8 mouse cellular contexts compared by ENCODE assay signal in genomic region chr7:67461333-67462255, GRCm38 (mm10).
DNase-seq lines count a peak whose midpoint lies in the region; ATAC-seq and TF ChIP-seq lines count a peak whose summit lies in the region.
"Had no signal": no experiment of that assay in that cellular context is flagged by ENCODE, and none has a peak within 500 bp of the region (broad histone marks: within the 10 kb centered on the region; RNA-seq: fewer than 3 reads in every experiment).

No protein-coding gene starts in this region.

- H3K79me2 ChIP-seq in C2C12 (ENCODE audit: control insufficient read depth, insufficient read depth) (no peaks in the 10 kb centered on the region), MEL (ENCODE audit: control insufficient read depth, insufficient read depth, low read length, poor library complexity) (no peaks in the 10 kb centered on the region)

- H3K27me3 ChIP-seq in C2C12 (ENCODE audit: control insufficient read depth, insufficient read depth, insufficient read length) (no peaks in the 10 kb centered on the region), MEL (ENCODE audit: control insufficient read depth in 1 of 2, insufficient read depth in 2 of 2, low read length in 2 of 2) (no peaks in the 10 kb centered on the region)
- no peaks in the 10 kb centered on the region for H3K27me3 ChIP-seq in liver, embryonic 15.5 days
- H3K27me3 ChIP-seq: neural tube, embryonic 12.5 days had no signal

- TF ChIP-seq POLR2A in MEL (IDR thresholded peaks at IDR 0.05; ENCODE audit: control insufficient read depth in 1 of 2, insufficient read depth in 1 of 2, low read depth in 1 of 2, low read length in 2 of 2, poor library complexity in 1 of 2): no peak

- no peaks in the 10 kb centered on the region for H3K36me3 ChIP-seq in C2C12 (ENCODE audit: control insufficient read depth, insufficient read depth)
- peaks cover 0 to 40% of the 10 kb centered on the region in 2 experiments; a peak in 2 of 4 replicates for H3K36me3 ChIP-seq in MEL (ENCODE audit: control insufficient read depth in 1 of 2, insufficient read depth in 2 of 2, low read length in 2 of 2)
- no peaks in the 10 kb centered on the region for H3K36me3 ChIP-seq in liver, embryonic 15.5 days (replicated peaks)
- H3K36me3 ChIP-seq: neural tube, embryonic 12.5 days had no signal

- ATAC-seq in liver, embryonic 15.5 days (ENCODE audit: insufficient read depth): peak; percentile 34

- H3K9ac ChIP-seq in MEL (ENCODE audit: control insufficient read depth, low read depth, low read length, poor library complexity, severe bottlenecking): peak overlapping the region; percentile 37
- H3K9ac ChIP-seq in liver, embryonic 15.5 days: no peak overlapping the region
- H3K9ac ChIP-seq: neural tube, embryonic 12.5 days had no signal

- TF ChIP-seq CTCF in C2C12 (IDR thresholded peaks at IDR 0.05; ENCODE audit: control insufficient read depth, insufficient read depth, insufficient read length) (no peak), MEL (IDR thresholded peaks at IDR 0.05 in 2 of 3, conservative IDR thresholded peaks at IDR 0.05 in 1 of 3; ENCODE audit: control insufficient read depth in 1 of 3, insufficient read depth in 1 of 3, low read depth in 2 of 3, low read length in 3 of 3, poor library complexity in 1 of 3, severe bottlenecking in 1 of 3) (no peak)

- DNase-seq in MEL (ENCODE audit: low read depth, low spot score): peak; percentile 74
- DNase-seq in gastrocnemius, postnatal 10 days: peak; percentile 73
- peak; percentile 77 to 83 for DNase-seq in kidney, adult 8-10 months
- peak; percentile 79 for DNase-seq in skeletal muscle tissue, adult 2 months (ENCODE audit: low read depth, low spot score)
- DNase-seq in retina, embryonic 14.5 days (ENCODE audit: low spot score): no peak

- H3K4me1 ChIP-seq in MEL (ENCODE audit: control insufficient read depth in 1 of 2, insufficient read depth in 2 of 2, low read length in 2 of 2): peaks cover 4 to 45% of the 10 kb centered on the region in 2 experiments
- peaks cover 47% of the 10 kb centered on the region for H3K4me1 ChIP-seq in liver, embryonic 15.5 days (replicated peaks)

- H3K79me3 ChIP-seq in C2C12 (ENCODE audit: low read depth): no peaks in the 10 kb centered on the region

- no peak overlapping the region for H3ac ChIP-seq in C2C12 (ENCODE audit: control insufficient read depth, insufficient read length, low read depth)

- H3K4me2 ChIP-seq in liver, embryonic 15.5 days: no peak overlapping the region
- H3K4me2 ChIP-seq: neural tube, embryonic 12.5 days had no signal

- WGBS in liver, embryonic 15.5 days (ENCODE audit: insufficient replicate concordance): 22% methylated on average over 11 of the region's 11 CpGs

- no peak for TF ChIP-seq RAD21 in MEL (IDR thresholded peaks at IDR 0.05; ENCODE audit: low read depth, low read length)

- H3K27ac ChIP-seq in MEL (ENCODE audit: control insufficient read depth, low read depth, low read length): peak overlapping the region; percentile 15; the same call in 1 of the 2 replicates
- no peak overlapping the region for H3K27ac ChIP-seq in liver, embryonic 15.5 days (replicated peaks)
- H3K27ac ChIP-seq: neural tube, embryonic 12.5 days had no signal

- H3K9me3 ChIP-seq in MEL (replicated peaks; ENCODE audit: insufficient read depth, low read length): no peaks in the 10 kb centered on the region
- no peaks in the 10 kb centered on the region for H3K9me3 ChIP-seq in liver, embryonic 15.5 days (replicated peaks)
- H3K9me3 ChIP-seq: neural tube, embryonic 12.5 days had no signal

- H3K4me3 ChIP-seq in C2C12 (ENCODE audit: insufficient read depth, poor library complexity, severe bottlenecking) (no peak overlapping the region), MEL (ENCODE audit: control insufficient read depth in 1 of 2, insufficient read depth in 1 of 2, low read depth in 2 of 2, low read length in 2 of 2) (peak overlapping the region in 1 of 2 experiments; percentile 14; a peak in 1 of 4 replicates)
- no peak overlapping the region for H3K4me3 ChIP-seq in liver, embryonic 15.5 days (replicated peaks)
- H3K4me3 ChIP-seq: neural tube, embryonic 12.5 days had no signal

- TF ChIP-seq EP300 in MEL (IDR thresholded peaks at IDR 0.05; ENCODE audit: low read depth in 1 of 2, low read length in 2 of 2): peak in 1 of 2 experiments; percentile 19; a peak in 1 of 4 replicates

TF ChIP-seq in C2C12, 6 proteins besides CTCF, POLR2A, EP300 and RAD21:
- peak; percentile 87 for TF ChIP-seq MAX (IDR thresholded peaks at IDR 0.05)
- TF ChIP-seq MYOD1 (IDR thresholded peaks at IDR 0.05; ENCODE audit: control insufficient read depth, insufficient read length, low read depth): no peak
- no peak for TF ChIP-seq FOSL1 (IDR thresholded peaks at IDR 0.05; ENCODE audit: insufficient read depth, low read length, poor library complexity, severe bottlenecking)
- TF ChIP-seq CEBPB (IDR thresholded peaks at IDR 0.05; ENCODE audit: low read depth): no peak
- no peak for TF ChIP-seq MYOG (IDR thresholded peaks at IDR 0.05; ENCODE audit: control insufficient read depth, extremely low read depth, insufficient read length)
- TF ChIP-seq USF1 (IDR thresholded peaks at IDR 0.05; ENCODE audit: low read depth): peak; percentile 49
TF ChIP-seq in C2C12: peak in this region for 2.

TF ChIP-seq in MEL, 35 proteins besides CTCF, POLR2A, EP300 and RAD21:
- TF ChIP-seq GABPA (IDR thresholded peaks at IDR 0.05; ENCODE audit: low read depth, low read length) (no peak), MYC (IDR thresholded peaks at IDR 0.05; ENCODE audit: low read depth, low read length) (peak; percentile 82), MAX (IDR thresholded peaks at IDR 0.05; ENCODE audit: low read length) (peak; percentile 82), ETS1 (IDR thresholded peaks at IDR 0.05; ENCODE audit: low read depth, low read length) (0 out of 2 replicates have a peak, but pooled peaks have one; percentile 28), ZC3H11A (IDR thresholded peaks at IDR 0.05; ENCODE audit: low read depth, low read length) (no peak), CHD1 (IDR thresholded peaks at IDR 0.05; ENCODE audit: low read depth, low read length) (no peak), JUND (IDR thresholded peaks at IDR 0.05; ENCODE audit: low read depth, low read length) (no peak), MXI1 (IDR thresholded peaks at IDR 0.05; ENCODE audit: low read depth, low read length) (peak; percentile 59; the same call in 1 of the 2 replicates), BHLHE40 (IDR thresholded peaks at IDR 0.05; ENCODE audit: borderline replicate concordance, low read depth, low read length) (peak; percentile 69; the same call in 1 of the 2 replicates)
